Mouse (Mus musculus): ENCODE data around the gene Sap18b.
"Not testable (repeated sequence)": the region's sequence is repeated elsewhere in the genome, so short reads cannot be mapped to it uniquely, and the experiment has no call there.

The Sap18b gene

GRCm38 (mm10) chr8:95822699-95823098 is 2.4 kb upstream of the Sap18b start:
- DNase-seq: no peak

DNA sequence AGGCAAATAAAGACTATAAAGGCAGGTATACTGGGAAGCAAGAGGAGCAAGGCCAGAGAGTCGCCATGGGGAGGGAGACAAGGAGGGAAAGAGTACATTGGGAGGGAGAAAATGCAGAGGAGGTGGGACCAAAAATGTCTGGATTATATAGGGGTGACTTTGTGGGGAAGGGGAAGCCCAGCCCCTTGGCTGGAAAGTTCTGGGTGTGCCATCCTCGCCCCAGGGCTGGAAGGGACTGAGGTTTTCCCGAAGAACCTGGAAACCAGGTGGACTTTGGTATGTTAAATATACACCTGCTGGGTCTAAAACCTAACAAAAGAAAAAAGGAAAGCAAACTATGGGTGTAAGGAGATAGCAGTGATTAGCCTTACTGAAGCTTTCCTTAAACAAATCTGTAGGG is 5.0 kb downstream of the Sap18b start:
- DNase-seq: no peak

DNA sequence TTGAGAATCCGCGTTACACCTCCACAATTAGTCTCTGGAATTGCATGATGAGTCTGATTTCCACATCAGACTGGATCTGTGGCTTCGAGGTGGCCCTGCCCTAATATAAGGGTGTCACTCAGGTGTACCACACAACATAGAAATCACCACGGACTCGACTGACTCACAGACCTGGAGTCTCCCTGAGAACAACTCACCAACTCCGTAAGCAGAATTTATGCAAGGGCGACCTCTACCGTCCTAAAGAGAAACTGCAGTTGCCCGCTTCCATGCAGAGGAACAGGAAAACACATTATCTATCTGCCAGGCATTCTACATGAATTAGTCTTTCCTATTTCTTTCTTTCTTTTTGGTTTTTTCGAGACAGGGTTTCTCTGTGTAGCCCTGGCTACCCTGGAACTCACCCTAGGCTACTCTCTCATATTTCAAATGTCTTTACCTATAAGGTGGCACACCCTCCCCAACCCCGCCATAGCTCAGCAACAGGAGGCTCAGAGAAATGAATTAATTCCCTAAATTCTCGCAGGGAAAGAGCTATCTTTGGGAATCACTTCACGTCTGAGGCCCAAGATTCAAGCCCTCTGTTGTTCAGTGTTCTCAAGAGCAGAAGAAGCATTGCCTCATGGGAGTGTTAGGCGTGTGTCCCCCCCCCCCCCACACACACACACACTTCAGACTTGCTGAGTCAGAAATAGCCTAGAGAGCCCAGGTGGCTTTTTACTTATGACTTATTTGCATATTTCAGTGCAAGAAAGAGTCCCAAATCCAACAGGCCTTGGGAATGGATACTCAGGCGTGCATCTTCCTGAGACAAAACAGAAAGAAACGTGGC is 7.7 kb downstream of the Sap18b start:
- peak; percentile 51 to 62 for DNase-seq

DNA sequence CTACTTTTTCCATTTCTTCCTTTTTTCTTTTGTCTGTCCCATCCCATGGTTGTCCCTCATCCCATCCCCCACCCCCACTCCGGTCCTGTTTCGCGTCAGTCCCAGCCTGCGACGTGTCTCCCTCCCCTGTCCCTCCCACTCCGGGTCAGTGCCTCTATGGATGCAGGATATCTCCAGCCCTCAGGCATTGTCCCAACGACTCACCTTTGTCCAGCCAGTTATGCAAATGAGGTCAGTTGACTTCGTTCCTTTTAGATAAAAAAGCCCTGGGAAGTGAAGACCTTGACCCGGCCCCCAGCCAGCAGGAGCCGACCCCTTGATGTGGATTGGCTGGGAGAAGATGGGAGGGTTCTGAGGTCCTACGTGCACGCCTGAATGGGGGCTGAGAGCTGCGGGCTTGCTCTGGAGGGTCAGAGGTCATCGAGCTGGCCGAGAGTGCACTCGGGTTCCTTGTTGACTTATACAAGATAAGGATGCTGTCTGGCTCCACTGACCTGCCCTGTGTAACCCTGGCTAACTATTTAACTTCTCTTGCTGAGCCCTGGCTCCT is 8.4 kb downstream of the Sap18b start:
- DNase-seq: no peak

DNA sequence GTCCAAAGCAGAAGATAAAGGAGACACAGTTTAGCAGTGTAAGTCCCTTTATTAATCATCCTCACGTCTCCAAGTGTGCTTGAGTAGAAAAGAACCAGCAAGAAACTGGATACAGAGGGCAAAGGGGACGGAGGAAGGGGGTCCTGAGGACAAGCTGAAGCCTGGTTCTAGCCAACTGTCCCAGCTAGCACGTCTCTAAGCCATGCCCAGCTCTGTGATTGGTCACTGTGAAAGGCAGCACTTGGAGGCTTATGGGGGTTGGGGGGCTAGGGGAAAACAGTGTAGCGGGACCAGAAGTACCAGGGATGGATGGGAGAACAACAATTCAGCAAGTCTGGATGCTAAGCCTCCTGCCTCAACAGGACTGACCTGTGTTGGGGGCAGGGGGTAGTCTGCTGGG is 10.7 kb downstream of the Sap18b start:
- DNase-seq: no peak

DNA sequence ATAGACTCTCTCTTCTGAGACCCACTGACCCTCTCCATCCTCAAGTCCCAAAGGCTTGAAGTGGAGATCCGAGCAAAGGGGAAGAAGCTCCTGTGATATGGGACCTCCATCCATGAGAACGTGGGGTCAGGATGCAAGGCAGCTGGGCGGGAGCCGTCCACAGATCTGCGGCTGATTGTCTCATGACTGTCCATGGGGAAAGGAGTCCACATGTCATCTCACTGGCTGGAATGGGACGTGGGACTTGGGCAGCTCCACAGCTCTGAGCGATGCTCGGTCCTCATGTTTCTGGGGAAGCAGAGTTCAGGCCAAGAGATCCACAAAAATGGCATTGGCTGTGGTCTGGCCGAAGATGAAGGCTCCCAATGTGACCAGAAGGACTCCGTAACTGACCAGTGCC is 12.1 kb downstream of the Sap18b start:
- no peak for DNase-seq

GRCm38 (mm10) chr8:95839289-95839688 is 14.1 kb downstream of the Sap18b start:
- DNase-seq: no peak

DNA sequence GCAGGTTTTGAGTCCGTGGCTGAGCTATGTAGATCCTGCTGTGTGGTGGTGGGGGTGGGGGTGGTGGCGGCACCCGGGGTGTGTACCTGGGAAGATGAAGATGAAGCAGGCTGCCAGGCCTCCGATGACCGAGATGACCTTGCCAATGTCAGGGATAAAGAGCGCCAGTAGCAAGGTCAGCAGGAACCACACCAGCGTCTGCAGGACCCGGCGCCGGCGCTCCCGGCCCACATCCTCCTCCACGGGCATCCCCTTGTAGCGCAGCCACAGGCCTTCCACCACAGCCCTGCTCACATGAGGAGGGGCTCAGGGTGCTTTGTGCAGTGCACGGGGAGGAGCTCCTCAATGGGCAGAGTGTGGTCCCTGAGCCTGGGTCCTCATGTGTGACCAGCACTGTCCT is 16.3 kb downstream of the Sap18b start:
- DNase-seq: no peak

DNA sequence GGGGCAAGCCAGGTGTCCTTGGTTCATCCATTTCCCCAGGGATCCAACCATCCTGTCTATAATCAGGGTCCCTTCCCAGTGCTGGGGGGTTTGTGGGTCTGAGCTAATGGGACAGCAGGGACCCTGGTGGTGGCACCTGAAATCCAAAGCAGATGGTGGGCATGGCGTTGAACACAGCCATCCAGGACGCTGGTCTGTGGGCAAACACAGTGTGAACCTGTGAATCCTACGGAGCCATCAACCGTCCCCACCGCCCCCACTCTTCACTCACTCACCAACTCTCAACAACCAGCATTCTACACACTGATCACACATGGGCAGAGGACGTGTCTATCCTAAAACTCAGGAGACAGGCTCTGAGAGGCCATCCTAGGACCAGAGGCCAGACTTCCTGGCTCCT is 18.8 kb downstream of the Sap18b start:
- no peak for DNase-seq

DNA sequence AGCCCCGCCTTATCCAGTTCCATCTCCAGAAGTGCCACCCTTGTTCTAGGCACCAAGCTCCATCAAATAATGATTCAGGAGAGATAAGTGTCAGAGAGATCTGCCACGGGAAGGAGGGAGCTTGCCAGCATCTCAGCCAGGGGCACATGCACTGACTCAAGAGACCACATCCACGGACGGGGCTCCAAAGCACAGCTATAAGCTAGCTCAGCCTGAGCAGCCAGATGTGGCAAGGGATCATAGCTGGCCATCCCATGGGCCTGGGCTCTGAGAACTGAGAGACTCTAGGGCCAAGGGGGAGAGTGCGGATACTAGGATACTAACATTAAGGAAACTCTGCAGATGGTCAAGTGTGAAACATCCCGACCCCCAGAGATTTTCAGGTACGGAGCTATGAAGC is 19.9 kb downstream of the Sap18b start:
- DNase-seq: no peak

GRCm38 (mm10) chr8:95848061-95848551 is 23.0 kb downstream of the Sap18b start:
- no peak for DNase-seq

GRCm38 (mm10) chr8:95848734-95849464 is 23.8 kb downstream of the Sap18b start:
- no peak for DNase-seq

DNA sequence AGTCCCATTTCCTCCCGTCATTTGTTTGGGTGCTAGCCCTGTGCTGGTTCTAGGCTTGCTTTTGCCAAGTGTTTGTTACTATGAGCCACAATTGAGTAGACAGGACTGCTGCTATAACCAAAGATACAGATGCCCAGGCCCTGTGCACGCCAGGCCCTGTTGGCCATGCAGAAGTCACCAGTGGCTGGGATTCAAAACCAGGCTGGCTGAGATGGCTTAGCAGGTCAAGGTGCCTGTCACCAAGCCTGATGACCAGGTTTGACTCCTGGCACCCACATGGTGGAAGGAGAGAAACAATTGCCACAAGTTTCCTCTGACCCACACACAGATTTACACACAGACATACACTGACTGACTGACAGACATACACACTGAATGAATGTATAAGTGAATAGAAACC is 25.2 kb downstream of the Sap18b start:
- DNase-seq: no peak

DNA sequence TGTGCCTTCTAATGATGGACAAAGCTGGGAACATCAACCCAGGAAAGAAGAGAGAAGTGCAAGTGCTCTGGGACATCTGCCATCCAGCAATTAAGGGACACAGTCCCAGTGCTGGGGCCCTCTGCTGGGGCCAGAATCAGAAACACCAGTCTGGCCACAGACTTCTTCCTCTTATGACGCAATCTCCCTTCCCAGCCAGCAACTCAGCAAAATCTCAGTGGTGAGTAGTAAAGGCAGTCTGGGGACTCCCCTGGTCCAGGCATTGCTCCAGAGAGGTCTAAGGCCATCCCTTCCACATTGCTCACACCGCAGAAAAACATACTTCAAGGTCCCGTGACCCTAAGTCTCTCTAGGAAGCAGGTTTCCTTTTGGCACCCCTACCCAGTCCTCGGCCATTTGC is 27.1 kb downstream of the Sap18b start:
- no peak for DNase-seq

GRCm38 (mm10) chr8:95853102-95853843 is 28.1 kb downstream of the Sap18b start, which contains the start of gene Slc38a7:
TSS of gene Slc38a7 (minus strand) at chr8:95853539.
- DNase-seq: peak; percentile 40 to 62

DNA sequence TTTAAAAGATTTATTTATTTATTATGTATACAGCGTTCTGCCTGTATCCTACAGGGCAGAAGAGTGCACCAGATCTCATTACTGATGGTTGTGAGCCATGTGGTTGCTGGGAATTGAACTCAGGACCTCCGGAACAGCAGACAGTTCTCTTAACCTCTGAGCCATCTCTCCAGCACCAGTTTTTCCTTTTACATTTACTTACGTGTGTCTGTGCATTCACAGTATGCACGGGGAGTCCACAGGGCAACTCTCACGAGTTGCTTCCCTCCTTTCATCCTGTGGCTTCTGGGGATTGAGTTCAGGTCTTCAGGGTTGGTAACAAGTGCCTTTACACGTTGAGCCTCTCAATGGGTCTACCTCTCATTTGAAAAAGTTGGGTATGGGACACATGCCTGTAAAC is 29.0 kb downstream of the Sap18b start:
- DNase-seq: no peak

- DNase-seq: not testable (repeated sequence)
These were observed 38.8 kb downstream of the Sap18b start for GRCm38 (mm10) chr8:95863761-95864440.

DNA sequence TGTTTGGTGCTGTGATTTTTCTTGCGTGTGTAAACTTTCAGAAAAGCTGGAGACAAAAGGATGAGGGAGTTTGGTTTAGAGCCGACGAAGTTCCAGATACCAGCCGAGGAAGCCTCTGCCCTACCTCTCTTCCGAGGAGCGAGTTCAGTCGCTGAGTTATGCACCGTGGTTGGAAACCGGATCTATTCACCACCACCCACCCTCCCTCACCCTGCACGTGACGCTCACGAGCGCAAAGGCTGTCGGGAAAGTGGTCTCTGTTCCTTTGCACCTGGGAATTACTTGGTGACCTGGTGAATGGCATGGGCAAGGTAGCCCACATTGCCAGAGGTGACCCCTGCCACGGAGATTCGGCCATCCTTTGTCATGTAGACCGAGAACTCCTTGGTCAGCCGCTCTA is 39.7 kb downstream of the Sap18b start:
- not testable (repeated sequence) for DNase-seq

DNA sequence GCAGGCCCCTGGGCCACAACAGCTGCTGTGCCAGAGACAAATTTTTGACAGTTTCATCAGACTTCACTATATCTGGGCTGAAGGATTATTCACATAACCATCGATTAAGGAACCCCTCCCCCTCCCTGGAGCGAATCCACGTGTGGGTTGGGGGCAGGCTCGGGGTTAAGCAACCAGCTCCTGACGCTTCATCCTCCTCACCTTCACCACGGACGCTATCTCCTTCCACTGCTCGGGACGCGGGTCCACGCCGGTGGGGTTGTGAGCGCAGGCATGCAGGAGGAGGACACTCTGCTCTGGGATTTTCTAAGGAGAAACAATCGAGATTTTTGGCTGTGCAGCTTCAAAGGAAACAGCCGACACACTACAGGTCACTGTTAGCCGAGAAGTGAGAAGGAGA is 46.5 kb downstream of the Sap18b start:
- no peak for DNase-seq

GRCm38 (mm10) chr8:95875270-95875669 is 50.1 kb downstream of the Sap18b start:
- no peak for DNase-seq
